Mouse (Mus musculus): ENCODE data around the gene Six3. TPM values are rescaled to one million over a fixed set of nuclear protein-coding genes. Genes with fewer than 3 reads are reported as not detected.

Six3 gene
- total and polyA plus RNA-seq, 2 experiments: not detected

DNA sequence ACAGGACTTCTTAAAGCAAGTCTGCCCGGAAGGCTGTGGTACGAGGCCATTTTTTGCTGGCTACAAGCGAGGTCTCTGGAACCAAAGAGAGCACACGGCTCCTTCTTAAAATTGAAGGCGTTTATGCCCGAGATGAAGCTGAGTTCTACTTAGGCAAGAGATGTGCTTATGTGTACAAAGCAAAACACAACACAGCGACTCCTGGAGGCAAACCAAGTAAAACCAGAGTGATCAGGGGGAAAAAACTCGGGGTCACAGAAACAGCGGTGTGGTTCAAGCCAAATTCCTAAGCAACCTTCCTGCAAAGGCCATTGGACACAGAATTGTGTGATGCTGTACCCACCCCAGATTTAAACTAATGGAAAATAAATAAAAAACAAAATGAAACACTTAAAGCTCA lies 13.9 kb upstream of the Six3 start:
- H3K4me3 ChIP-seq (ENCODE audit: insufficient read depth, low read depth, low read length): no peak overlapping the region
- no peak overlapping the region for H3K9ac ChIP-seq (ENCODE audit: low read depth, low read length)
- no peaks in the 10 kb centered on the region for H3K36me3 ChIP-seq (ENCODE audit: control insufficient read depth, insufficient read depth, low read length)
- no peaks in the 10 kb centered on the region for H3K79me2 ChIP-seq (ENCODE audit: control insufficient read depth, insufficient read depth, low read length)
- 63% methylated on average over 9 of the region's 9 CpGs for WGBS
- DNase-seq (ENCODE audit: extremely low read depth, low read depth, low spot score): no peak
- TF ChIP-seq POLR2A (IDR thresholded peaks at IDR 0.05; ENCODE audit: extremely low read depth, insufficient read depth, low read length) (no peak), CTCF (IDR thresholded peaks at IDR 0.05; ENCODE audit: low read depth, low read length) (no peak)
- H3K4me1 ChIP-seq (ENCODE audit: control insufficient read depth, insufficient read depth, low read length): no peaks in the 10 kb centered on the region
- H3K27ac ChIP-seq (replicated peaks; ENCODE audit: insufficient read depth, low read depth, low read length): no peak overlapping the region
- H3K27me3 ChIP-seq (ENCODE audit: control insufficient read depth, insufficient read depth, low read length): 0 out of 2 replicates have a peak, but pooled peaks cover 2% of the 10 kb centered on the region

DNA sequence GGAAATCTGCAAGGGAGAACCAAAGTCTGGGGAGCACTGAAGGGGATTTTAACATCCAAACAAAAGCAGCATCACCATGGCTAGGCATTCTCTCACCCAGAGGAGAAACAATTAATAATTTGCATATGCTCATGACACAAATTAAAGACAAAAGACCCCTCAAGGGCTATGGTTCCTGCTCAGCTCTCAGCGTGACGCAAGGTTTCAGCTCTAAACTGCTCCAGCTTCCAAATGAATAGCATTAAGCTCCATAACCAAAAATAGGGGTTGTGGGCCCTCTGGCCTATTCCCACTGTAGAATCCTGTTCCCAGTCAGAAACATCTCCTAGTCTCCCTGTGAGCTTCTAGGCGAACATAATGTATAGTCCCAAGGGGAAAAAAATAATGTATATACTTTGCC lies 6.9 kb upstream of the Six3 start:
- peaks cover 21% of the 10 kb centered on the region; the same call in 1 of the 2 replicates for H3K27me3 ChIP-seq (ENCODE audit: control insufficient read depth, insufficient read depth, low read length)
- WGBS: 22% methylated on average over 3 of the region's 3 CpGs

DNA sequence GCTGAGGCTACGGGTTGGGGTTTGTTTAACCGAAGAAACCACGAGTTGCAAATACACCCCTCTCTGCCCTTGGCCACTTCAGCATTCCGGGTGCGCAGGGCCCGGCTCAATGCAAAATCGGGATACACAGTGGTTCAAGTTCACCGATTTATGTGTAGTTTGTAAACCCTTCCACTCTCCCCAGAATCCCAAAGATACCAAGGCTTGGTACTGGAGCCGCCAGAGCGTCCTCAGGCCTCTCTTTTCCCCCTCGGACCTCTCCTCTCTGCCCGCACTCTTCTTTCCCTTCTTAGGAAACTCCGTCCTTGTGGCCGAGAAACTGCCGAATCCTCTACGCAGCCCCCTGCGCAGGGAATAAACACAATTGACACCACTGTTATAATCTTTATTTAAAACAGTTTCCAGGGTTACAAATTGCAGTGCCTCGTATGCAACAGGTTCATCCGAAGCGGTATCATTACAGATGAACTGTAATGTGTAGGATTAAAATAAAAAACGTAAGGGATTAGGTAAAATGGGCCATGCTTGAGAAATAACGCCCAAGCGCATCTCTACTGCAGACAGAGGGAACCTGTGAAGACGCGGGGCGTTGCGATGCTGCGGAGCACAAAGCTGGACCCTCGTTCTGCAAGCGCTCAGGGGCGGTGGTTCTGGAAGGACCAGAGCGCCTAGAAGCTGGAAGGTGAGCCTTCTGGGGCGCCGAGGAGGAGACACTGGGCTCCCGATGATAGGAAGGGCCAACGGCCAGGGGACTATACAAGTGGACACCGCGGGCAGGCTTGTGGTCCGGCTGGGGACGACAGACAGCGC lies 5.6 kb upstream of the Six3 start:
- no peak overlapping the region for H3K9ac ChIP-seq (ENCODE audit: low read depth, low read length)
- no peak for DNase-seq (ENCODE audit: extremely low read depth, low read depth, low spot score)
- no peak overlapping the region for H3K4me3 ChIP-seq (ENCODE audit: insufficient read depth, low read depth, low read length)
- 2% methylated on average over 41 of the region's 41 CpGs for WGBS
- no peaks in the 10 kb centered on the region for H3K4me1 ChIP-seq (ENCODE audit: control insufficient read depth, insufficient read depth, low read length)
- H3K27me3 ChIP-seq (ENCODE audit: control insufficient read depth, insufficient read depth, low read length): peaks cover 22% of the 10 kb centered on the region; the same call in 1 of the 2 replicates
- TF ChIP-seq POLR2A (IDR thresholded peaks at IDR 0.05; ENCODE audit: extremely low read depth, insufficient read depth, low read length) (no peak), CTCF (IDR thresholded peaks at IDR 0.05; ENCODE audit: low read depth, low read length) (no peak)
- no peaks in the 10 kb centered on the region for H3K79me2 ChIP-seq (ENCODE audit: control insufficient read depth, insufficient read depth, low read length)
- no peak overlapping the region for H3K27ac ChIP-seq (replicated peaks; ENCODE audit: insufficient read depth, low read depth, low read length)
- no peaks in the 10 kb centered on the region for H3K36me3 ChIP-seq (ENCODE audit: control insufficient read depth, insufficient read depth, low read length)

More for the DNA sequence above, 6.9 kb upstream of the Six3 start:
- no peak for TF ChIP-seq POLR2A (IDR thresholded peaks at IDR 0.05; ENCODE audit: extremely low read depth, insufficient read depth, low read length)
- TF ChIP-seq CTCF (IDR thresholded peaks at IDR 0.05; ENCODE audit: low read depth, low read length): no peak
- Histone ChIP-seq H3K36me3 (ENCODE audit: control insufficient read depth, insufficient read depth, low read length) (no peaks in the 10 kb centered on the region), H3K27ac (replicated peaks; ENCODE audit: insufficient read depth, low read depth, low read length) (no peak overlapping the region), H3K9ac (ENCODE audit: low read depth, low read length) (no peak overlapping the region), H3K4me3 (ENCODE audit: insufficient read depth, low read depth, low read length) (no peak overlapping the region), H3K79me2 (ENCODE audit: control insufficient read depth, insufficient read depth, low read length) (no peaks in the 10 kb centered on the region), H3K4me1 (ENCODE audit: control insufficient read depth, insufficient read depth, low read length) (no peaks in the 10 kb centered on the region)
- DNase-seq (ENCODE audit: extremely low read depth, low read depth, low spot score): no peak

DNA sequence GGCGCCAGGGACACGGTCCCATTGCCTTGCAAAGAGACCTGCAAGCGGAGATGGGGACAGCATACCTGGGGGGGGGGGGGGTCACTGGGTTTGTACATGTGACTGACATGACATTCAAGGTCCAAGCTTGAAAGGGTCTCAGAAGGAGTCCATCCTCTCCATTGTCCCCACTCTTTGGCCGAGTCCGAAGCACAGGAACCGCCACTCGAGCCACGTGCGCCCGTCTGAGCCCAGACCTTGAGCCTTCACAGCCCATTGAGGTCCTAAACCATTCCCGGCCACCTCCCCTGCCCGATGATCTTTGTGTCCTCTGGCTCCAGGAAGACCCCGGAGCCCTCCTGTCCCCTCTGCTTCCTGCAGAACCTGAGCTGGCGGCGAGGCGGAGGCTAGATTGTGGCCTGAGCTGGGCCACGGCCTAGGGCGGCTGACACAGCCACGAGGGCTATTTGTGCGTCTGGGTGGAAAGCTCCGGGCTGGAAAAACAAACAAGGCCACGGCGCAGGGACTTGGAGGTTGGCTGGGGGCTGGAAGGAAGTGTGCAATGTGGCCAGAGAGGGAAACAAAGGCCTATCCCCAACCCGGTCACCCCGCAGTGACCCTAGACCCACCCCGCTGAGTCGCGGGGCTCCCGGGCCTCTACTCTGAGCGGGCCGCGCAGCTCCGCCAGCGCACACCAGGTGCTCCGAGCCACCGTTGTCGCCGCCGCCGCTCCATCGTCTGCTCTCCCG lies 4.9 kb upstream of the Six3 start:
- TF ChIP-seq CTCF (IDR thresholded peaks at IDR 0.05; ENCODE audit: low read depth, low read length) (no peak), POLR2A (IDR thresholded peaks at IDR 0.05; ENCODE audit: extremely low read depth, insufficient read depth, low read length) (no peak)
- H3K4me3 ChIP-seq (ENCODE audit: insufficient read depth, low read depth, low read length): no peak overlapping the region
- 3% methylated on average over 42 of the region's 42 CpGs for WGBS
- no peaks in the 10 kb centered on the region for H3K79me2 ChIP-seq (ENCODE audit: control insufficient read depth, insufficient read depth, low read length)
- DNase-seq (ENCODE audit: extremely low read depth, low read depth, low spot score): no peak
- H3K9ac ChIP-seq (ENCODE audit: low read depth, low read length): no peak overlapping the region
- no peaks in the 10 kb centered on the region for H3K36me3 ChIP-seq (ENCODE audit: control insufficient read depth, insufficient read depth, low read length)
- no peaks in the 10 kb centered on the region for H3K4me1 ChIP-seq (ENCODE audit: control insufficient read depth, insufficient read depth, low read length)
- no peak overlapping the region for H3K27ac ChIP-seq (replicated peaks; ENCODE audit: insufficient read depth, low read depth, low read length)
- peaks cover 26% of the 10 kb centered on the region; the same call in 1 of the 2 replicates for H3K27me3 ChIP-seq (ENCODE audit: control insufficient read depth, insufficient read depth, low read length)

DNA sequence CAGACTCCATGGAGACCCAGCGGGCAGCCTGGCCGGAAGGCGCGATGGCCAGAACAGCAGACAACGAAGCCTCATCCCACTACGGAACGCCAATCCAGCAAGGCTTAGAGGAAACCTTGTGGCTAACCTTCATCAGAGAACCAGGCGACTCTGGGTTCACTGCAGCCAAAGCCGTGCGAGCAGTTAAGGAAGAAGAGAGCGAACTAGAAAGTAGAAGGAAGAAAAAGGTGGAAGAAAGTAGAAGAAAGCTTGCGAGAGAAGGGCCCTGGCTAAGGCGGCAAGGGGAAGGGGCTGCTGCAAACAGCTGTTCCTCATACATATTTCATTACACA lies 4.3 kb upstream of the Six3 start:
- peaks cover 26% of the 10 kb centered on the region; the same call in 1 of the 2 replicates for H3K27me3 ChIP-seq (ENCODE audit: control insufficient read depth, insufficient read depth, low read length)

More for the DNA sequence above, 4.3 kb upstream of the Six3 start:
- H3K79me2 ChIP-seq (ENCODE audit: control insufficient read depth, insufficient read depth, low read length): no peaks in the 10 kb centered on the region
- H3K9ac ChIP-seq (ENCODE audit: low read depth, low read length): no peak overlapping the region
- H3K4me1 ChIP-seq (ENCODE audit: control insufficient read depth, insufficient read depth, low read length): no peaks in the 10 kb centered on the region
- WGBS: 3% methylated on average over 13 of the region's 13 CpGs
- no peak for DNase-seq (ENCODE audit: extremely low read depth, low read depth, low spot score)
- no peak overlapping the region for H3K27ac ChIP-seq (replicated peaks; ENCODE audit: insufficient read depth, low read depth, low read length)
- no peaks in the 10 kb centered on the region for H3K36me3 ChIP-seq (ENCODE audit: control insufficient read depth, insufficient read depth, low read length)
- no peak for TF ChIP-seq POLR2A (IDR thresholded peaks at IDR 0.05; ENCODE audit: extremely low read depth, insufficient read depth, low read length)
- no peak for TF ChIP-seq CTCF (IDR thresholded peaks at IDR 0.05; ENCODE audit: low read depth, low read length)
- H3K4me3 ChIP-seq (ENCODE audit: insufficient read depth, low read depth, low read length): no peak overlapping the region

Measured in liver, adult 2 months (tissue).